Mouse (Mus musculus) hindbrain, postnatal 0 days (tissue): ENCODE measurements around the gene Efcab12. TPM values are rescaled to one million over a fixed set of nuclear protein-coding genes. Genes with fewer than 3 reads are reported as not detected.
A peak's percentile ranks its signal among the peaks of the same experiment; 100 is the strongest.
"Not testable (repeated sequence)": the region's sequence is repeated elsewhere in the genome, so short reads cannot be mapped to it uniquely, and the experiment has no call there.

Experiments used
- ATAC-seq: fragments of 200-750 bp; cut with Nextera tagmentation; 2 replicates; pipeline ENCODE4 v1.8.0; 2017; ENCODE audit warnings: mild to moderate bottlenecking, moderate TSS enrichment, moderate library complexity
- DNase-seq: peaks from one replicate; pipeline ENCODE4 v3.0.0-alpha.2; 2015; ENCODE audit warnings: low spot score
- H3K27ac ChIP-seq: fragments of 300-500 bp; sonication (generic); 2 replicates; pipeline ENCODE4 v1.5.1; 2014; ENCODE audit warnings: mild to moderate bottlenecking
- H3K27me3 ChIP-seq: fragments of 300-500 bp; sonication (generic); 2 replicates; pipeline ENCODE4 v1.6.1; 2014; ENCODE audit warnings: low read length, mixed read lengths; ENCODE audit not compliant: insufficient read depth
- H3K36me3 ChIP-seq: fragments of 300-500 bp; sonication (generic); 2 replicates; pipeline ENCODE4 v1.6.1; 2014; ENCODE audit warnings: low read length, mixed read lengths; ENCODE audit not compliant: insufficient read depth
- H3K4me1 ChIP-seq: fragments of 300-500 bp; sonication (generic); 2 replicates; pipeline ENCODE4 v1.6.1; 2014; ENCODE audit warnings: antibody characterized with exemption, low read length, mixed read lengths; ENCODE audit not compliant: insufficient read depth
- H3K4me2 ChIP-seq: fragments of 300-500 bp; sonication (generic); 2 replicates; pipeline ENCODE4 v1.6.1; 2014; ENCODE audit warnings: low read depth, mild to moderate bottlenecking, low read length, moderate library complexity, mixed read lengths
- H3K4me3 ChIP-seq: fragments of 300-500 bp; sonication (generic); 2 replicates; pipeline ENCODE4 v1.5.1; 2014; ENCODE audit warnings: low read length
- H3K9ac ChIP-seq: fragments of 300-500 bp; sonication (generic); replicated peaks from 2 replicates; pipeline ENCODE4 v1.6.1; 2014; ENCODE audit warnings: mild to moderate bottlenecking, low read length, moderate library complexity, mixed read lengths
- H3K9me3 ChIP-seq: fragments of 300-500 bp; sonication (generic); 2 replicates; pipeline ENCODE4 v1.6.1; 2016; ENCODE audit warnings: low read length, mixed read lengths
- CTCF ChIP-seq: IDR thresholded peaks from 2 replicates; pipeline ENCODE4 v1.5.1; 2016; ENCODE audit warnings: antibody characterized with exemption, control low read depth, low read depth
- WGBS: fragments of 180-500 bp; shearing (Covaris S2); extraction: QIAGEN DNeasy Blood & Tissue Kit; methylation state at CpG from one replicate; pipeline ENCODE4 v1.1.7; 2014; 5-methylcytosine and 5-hydroxymethylcytosine counted together
- polyA plus RNA-seq: library from polyadenylated mRNA; unstranded; fragments of >200 nt; fragmentation: Nextera tagmentation; extraction: Ambion mirVana; gene quantifications from 2 replicates; pipeline ENCODE4 v1.2.1, GENCODE M21; 2015
- total RNA-seq: library from RNA; depleted of rRNA; stranded (reverse); fragments of >200 nt; gene quantifications from 2 replicates; pipeline ENCODE4 v1.2.3, GENCODE M21; 2014

The Efcab12 gene
- total and polyA plus RNA-seq, 2 experiments from 2014 or later = 1.6 to 2.4 TPM

- Histone ChIP-seq H3K4me3 (peak overlapping the region; percentile 33), H3K4me2 (peak overlapping the region; percentile 55), H3K9ac (no peak overlapping the region), H3K27me3 (no peaks in the 10 kb centered on the region), H3K9me3 (no peaks in the 10 kb centered on the region), H3K36me3 (peaks cover under 1% of the 10 kb centered on the region; the same call in 1 of the 2 replicates), H3K27ac (0 out of 2 replicates have a peak overlapping the region, but pooled peaks have one; percentile 2), H3K4me1 (no peaks in the 10 kb centered on the region)
- DNase-seq (no peak), ATAC-seq (0 out of 2 replicates have a peak, but pooled peaks have one; percentile 5)
- no peak for TF ChIP-seq CTCF
- WGBS = 65% methylated on average over 5 of the region's 5 CpGs
These were observed 533 bp upstream of the Efcab12 start for GRCm38 (mm10) chr6:115838745-115839144.

- no peak overlapping the region for H3K4me2 ChIP-seq
- ATAC-seq (no peak), DNase-seq (no peak)
- no peak overlapping the region for H3K4me3 ChIP-seq
- no peaks in the 10 kb centered on the region for H3K9me3 ChIP-seq
- no peak overlapping the region for H3K9ac ChIP-seq
- no peaks in the 10 kb centered on the region for H3K4me1 ChIP-seq
- H3K27ac ChIP-seq = no peak overlapping the region
- no peaks in the 10 kb centered on the region for H3K27me3 ChIP-seq
- no peak for TF ChIP-seq CTCF
- H3K36me3 ChIP-seq = no peaks in the 10 kb centered on the region
These were observed 4.4 kb downstream of the Efcab12 start for GRCm38 (mm10) chr6:115833861-115834260.

- ATAC-seq = no peak
- no peak overlapping the region for H3K4me3 ChIP-seq
- H3K9me3 ChIP-seq = no peaks in the 10 kb centered on the region
- 93% methylated on average over 2 of the region's 2 CpGs for WGBS
- no peaks in the 10 kb centered on the region for H3K27me3 ChIP-seq
- TF ChIP-seq CTCF = no peak
- no peaks in the 10 kb centered on the region for H3K36me3 ChIP-seq
- no peak overlapping the region for H3K4me2 ChIP-seq
- no peak overlapping the region for H3K27ac ChIP-seq
- no peaks in the 10 kb centered on the region for H3K4me1 ChIP-seq
- H3K9ac ChIP-seq = no peak overlapping the region
- DNase-seq = no peak
These were observed 5.9 kb downstream of the Efcab12 start for GRCm38 (mm10) chr6:115832152-115832850.

- no peaks in the 10 kb centered on the region for H3K9me3 ChIP-seq
- no peak overlapping the region for H3K4me3 ChIP-seq
- no peak overlapping the region for H3K27ac ChIP-seq
- no peak for TF ChIP-seq CTCF
- H3K27me3 ChIP-seq = no peaks in the 10 kb centered on the region
- H3K9ac ChIP-seq = no peak overlapping the region
- H3K4me1 ChIP-seq = no peaks in the 10 kb centered on the region
- WGBS = 89% methylated on average over 6 of the region's 6 CpGs
- DNase-seq = no peak
- ATAC-seq = no peak
- no peaks in the 10 kb centered on the region for H3K36me3 ChIP-seq
- H3K4me2 ChIP-seq = no peak overlapping the region
These were observed 7.2 kb downstream of the Efcab12 start for GRCm38 (mm10) chr6:115830779-115831601.

- ATAC-seq (peak; percentile 94), DNase-seq (peak; percentile 73)
- not testable (repeated sequence) for H3K36me3 ChIP-seq, H3K4me1 ChIP-seq, H3K9ac ChIP-seq, H3K4me3 ChIP-seq, H3K9me3 ChIP-seq, H3K27me3 ChIP-seq, H3K27ac ChIP-seq
- WGBS = 2% methylated on average over 4 of the region's 11 CpGs
- peak overlapping the region; percentile 37 for H3K4me2 ChIP-seq
- TF ChIP-seq CTCF = peak; percentile 70
These were observed 14.3 kb downstream of the Efcab12 start for GRCm38 (mm10) chr6:115823850-115824464.

DNA sequence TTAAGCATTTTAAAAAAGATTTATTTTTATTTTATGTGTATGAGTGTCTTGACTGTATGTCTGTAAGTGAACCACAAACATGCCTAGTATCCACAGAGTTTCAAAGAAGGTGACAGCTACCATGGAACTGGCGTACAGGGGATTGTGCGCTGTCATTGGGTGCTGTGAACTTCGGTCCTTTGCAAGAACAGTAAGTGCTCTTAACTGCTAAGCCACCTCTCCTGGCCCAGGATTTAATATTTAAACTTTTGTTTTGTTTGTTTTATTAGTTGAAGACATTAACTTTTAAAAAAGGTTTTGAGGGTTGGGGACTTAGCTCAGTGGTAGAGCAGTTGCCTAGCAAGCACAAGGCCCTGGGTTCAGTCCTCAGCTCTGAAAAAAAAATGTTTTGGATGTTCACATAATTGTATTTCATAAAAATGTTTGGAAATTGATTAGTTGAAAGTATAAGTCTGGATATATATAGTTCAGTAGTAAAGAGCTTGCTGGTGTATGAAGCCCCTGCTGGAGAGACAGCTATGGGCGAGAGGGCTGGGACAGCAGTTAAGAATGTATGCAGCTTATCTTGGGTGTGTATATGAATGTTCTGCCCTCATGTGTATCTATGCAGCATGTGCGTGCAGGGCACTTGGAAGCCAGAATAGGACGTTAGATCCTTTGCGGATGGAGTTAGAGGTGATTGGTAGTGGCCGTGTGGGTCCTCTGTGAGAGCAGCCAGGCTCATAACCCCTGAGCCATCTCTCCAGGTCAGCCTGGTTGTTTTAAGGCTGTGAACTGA, 16.8 kb downstream of the Efcab12 start:
- Histone ChIP-seq H3K4me1 (no peaks in the 10 kb centered on the region), H3K27ac (no peak overlapping the region), H3K9ac (no peak overlapping the region), H3K9me3 (no peaks in the 10 kb centered on the region), H3K27me3 (no peaks in the 10 kb centered on the region), H3K36me3 (no peaks in the 10 kb centered on the region), H3K4me2 (no peak overlapping the region), H3K4me3 (no peak overlapping the region)
- 85% methylated on average over 8 of the region's 8 CpGs for WGBS
- ATAC-seq (no peak), DNase-seq (no peak)
- no peak for TF ChIP-seq CTCF
